Mouse (Mus musculus) limb, embryonic 14.5 days (tissue): Measurements from ENCODE around the gene Engase. TPM values are rescaled to one million over a fixed set of nuclear protein-coding genes. Genes with fewer than 3 reads are reported as not detected.
A peak's percentile ranks its signal among the peaks of the same experiment; 100 is the strongest.

Source experiments
- ATAC-seq: fragments of 200-750 bp; cut with Nextera tagmentation; 2 replicates; pipeline ENCODE4 v1.8.0; 2017; ENCODE audit warnings: low read depth, moderate number of reproducible peaks, moderate TSS enrichment; ENCODE audit not compliant: low FRiP score
- DNase-seq: peaks from one replicate; pipeline ENCODE4 v3.0.0-alpha.2; 2015; ENCODE audit warnings: low spot score
- H3K27ac ChIP-seq: fragments of 300-500 bp; sonication (generic); replicated peaks from 2 replicates; pipeline ENCODE4 v1.5.1; 2014; ENCODE audit warnings: low read depth, mild to moderate bottlenecking, low read length, moderate library complexity, mixed read lengths
- H3K27me3 ChIP-seq: fragments of 300-500 bp; sonication (generic); 2 replicates; pipeline ENCODE4 v1.6.1; 2014; ENCODE audit warnings: low read length, mixed read lengths; ENCODE audit not compliant: control insufficient read depth, insufficient read depth
- H3K36me3 ChIP-seq: fragments of 300-500 bp; sonication (generic); 2 replicates; pipeline ENCODE4 v1.6.1; 2014; ENCODE audit warnings: mild to moderate bottlenecking, low read length, moderate library complexity, mixed read lengths; ENCODE audit not compliant: control insufficient read depth, insufficient read depth
- H3K4me1 ChIP-seq: fragments of 300-500 bp; sonication (generic); 2 replicates; pipeline ENCODE4 v1.6.1; 2014; ENCODE audit warnings: antibody characterized with exemption, low read length, mixed read lengths; ENCODE audit not compliant: control insufficient read depth, insufficient read depth
- H3K4me2 ChIP-seq: fragments of 300-500 bp; sonication (generic); replicated peaks from 2 replicates; pipeline ENCODE4 v1.6.1; 2014; ENCODE audit warnings: low read depth, mild to moderate bottlenecking, low read length, moderate library complexity; ENCODE audit not compliant: severe bottlenecking
- H3K4me3 ChIP-seq: fragments of 300-500 bp; sonication (generic); replicated peaks from 2 replicates; pipeline ENCODE4 v1.5.1; 2014; ENCODE audit warnings: low read length
- H3K9ac ChIP-seq: fragments of 300-500 bp; sonication (generic); 2 replicates; pipeline ENCODE4 v1.6.1; 2014; ENCODE audit warnings: mild to moderate bottlenecking, low read depth, low read length, moderate library complexity; ENCODE audit not compliant: severe bottlenecking
- H3K9me3 ChIP-seq: fragments of 300-500 bp; sonication (generic); 2 replicates; pipeline ENCODE4 v1.6.1; 2016; ENCODE audit warnings: low read length; ENCODE audit not compliant: control insufficient read depth
- POLR2A ChIP-seq: fragments of 200-500 bp; IDR thresholded peaks from 2 replicates; pipeline ENCODE4 v1.8.0; 2012; ENCODE audit warnings: inconsistent platforms, mild to moderate bottlenecking, moderate library complexity, borderline replicate concordance; ENCODE audit not compliant: insufficient read depth, insufficient read length; ENCODE audit errors: extremely low read depth
- WGBS: fragments of 180-500 bp; shearing (Covaris S2); extraction: QIAGEN DNeasy Blood & Tissue Kit; methylation state at CpG from one replicate; pipeline ENCODE4 v1.1.7; 2014; 5-methylcytosine and 5-hydroxymethylcytosine counted together
- polyA plus RNA-seq, 2 experiments: library from polyadenylated mRNA; depleted of rRNA in 1 of 2; stranded (reverse) in 1 of 2; unstranded in 1 of 2; fragments of >200 nt; fragmentation: Nextera tagmentation in 1 of 2; extraction: Ambion mirVana in 1 of 2; gene quantifications; 2 replicates each; pipeline versions ENCODE4 v1.2.1 to v1.2.3; 2012 to 2014

Gene Engase
- 7.9 and 9.6 TPM in 2 replicates for polyA plus RNA-seq (2012; rRNA removed)
- polyA plus RNA-seq (2014; fragmentation: Nextera tagmentation; extraction: Ambion mirVana) = 4.5 and 7.9 TPM in 2 replicates

DNA sequence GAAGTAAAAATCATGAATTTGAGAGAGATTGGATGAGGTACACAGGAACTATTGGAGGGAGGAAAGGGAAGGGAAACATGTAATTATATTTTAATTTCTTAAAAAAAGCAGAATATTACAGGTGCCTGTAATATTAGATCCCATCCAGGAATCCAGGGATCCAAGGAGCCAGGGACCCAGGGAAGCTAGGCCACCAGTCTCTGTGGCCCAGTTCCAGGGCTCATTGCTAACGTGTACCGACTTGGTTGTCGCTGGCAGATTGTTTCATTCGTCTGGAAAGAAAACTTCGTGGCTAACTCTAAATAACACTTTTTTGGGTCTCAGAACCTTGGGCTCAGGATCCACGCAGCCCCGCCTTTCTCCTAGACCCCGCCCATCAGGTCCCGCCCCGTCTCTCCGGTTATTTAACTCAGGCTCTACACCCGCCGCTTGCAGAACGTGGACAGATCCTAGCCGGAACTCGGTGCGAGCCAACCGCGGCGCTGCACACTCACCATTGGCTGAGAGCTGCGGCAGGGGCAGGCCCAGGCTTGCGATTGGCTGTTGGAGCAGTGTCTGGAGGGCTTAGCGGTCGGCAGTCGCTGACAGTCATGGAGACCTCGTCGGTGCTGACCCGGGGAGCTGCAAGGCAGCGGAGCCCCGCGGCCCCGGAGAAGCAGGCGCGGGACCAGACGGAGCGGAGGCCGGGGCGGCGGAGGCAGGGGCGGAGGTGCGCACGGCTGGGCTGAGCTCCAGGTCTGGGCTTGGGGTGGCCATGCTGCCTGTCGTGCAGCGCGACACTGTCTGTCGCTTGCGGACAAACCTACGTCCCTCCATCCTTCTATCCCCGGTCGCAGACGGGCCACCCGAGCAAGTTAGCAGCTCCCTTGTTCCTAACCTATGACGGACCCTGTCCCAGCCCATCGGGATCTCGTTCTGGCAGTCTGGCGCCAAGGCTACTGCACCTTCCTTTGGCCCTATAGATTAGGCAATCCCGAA lies at the start of gene Engase:
TSS of gene Engase (plus strand) at position 434 of the 978 bp plus-strand sequence.
- H3K27ac ChIP-seq = no peak within 1 kb of the TSS
- H3K9me3 ChIP-seq = no peaks in the 10 kb centered on the region
- H3K4me3 ChIP-seq = peak within 1 kb of the TSS; percentile 72
- H3K36me3 ChIP-seq = peaks cover 10% of the 10 kb centered on the region; the same call in 1 of the 2 replicates
- H3K9ac ChIP-seq = peak within 1 kb of the TSS; percentile 72
- H3K27me3 ChIP-seq = no peaks in the 10 kb centered on the region
- peak; percentile 94 for DNase-seq
- peak; percentile 100 for ATAC-seq
- peak within 1 kb of the TSS; percentile 84 for H3K4me2 ChIP-seq
- 2% methylated on average over 52 of the region's 57 CpGs for WGBS
- 0 out of 2 replicates have a peak, but pooled peaks have one; percentile 21 for TF ChIP-seq POLR2A
- peaks cover 5% of the 10 kb centered on the region; the same call in 1 of the 2 replicates for H3K4me1 ChIP-seq

DNA sequence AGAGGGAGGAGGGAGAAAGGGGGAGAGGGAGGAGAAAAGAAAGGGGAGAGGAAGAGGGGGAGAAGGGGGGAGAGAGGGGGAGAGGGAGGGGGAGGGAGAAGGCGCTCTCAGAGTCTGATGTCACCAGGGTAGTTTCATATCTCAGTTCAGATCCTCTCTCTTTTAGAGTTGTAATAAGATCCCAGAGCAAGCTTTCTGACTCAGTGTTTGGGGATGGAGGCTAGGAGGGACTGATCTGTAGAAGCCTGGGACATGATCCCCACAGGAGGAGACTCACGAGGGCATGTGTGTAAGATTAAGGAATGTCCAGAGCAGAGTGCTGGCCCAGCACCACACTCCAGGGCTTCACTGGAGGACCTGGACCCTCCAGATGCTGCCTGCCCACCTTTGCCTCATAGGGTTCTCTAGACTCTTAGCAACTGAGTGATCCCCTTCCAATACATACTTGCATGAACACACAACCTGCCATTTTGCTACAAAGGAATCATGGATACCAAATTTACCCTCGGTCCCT lies 49.3 kb upstream of the Engase start:
- ATAC-seq (no peak), DNase-seq (no peak)
- H3K27ac ChIP-seq = peak overlapping the region; percentile 43; the same call in 1 of the 2 replicates
- peak overlapping the region; percentile 65 for H3K4me2 ChIP-seq
- peak overlapping the region; percentile 52; the same call in 1 of the 2 replicates for H3K9ac ChIP-seq
- no peaks in the 10 kb centered on the region for H3K9me3 ChIP-seq
- H3K27me3 ChIP-seq = no peaks in the 10 kb centered on the region
- no peak for TF ChIP-seq POLR2A
- WGBS = 31% methylated on average over 3 of the region's 3 CpGs
- peak overlapping the region; percentile 41; the same call in 1 of the 2 replicates for H3K4me3 ChIP-seq
- H3K4me1 ChIP-seq = peaks cover 59% of the 10 kb centered on the region
- H3K36me3 ChIP-seq = no peaks in the 10 kb centered on the region

DNA sequence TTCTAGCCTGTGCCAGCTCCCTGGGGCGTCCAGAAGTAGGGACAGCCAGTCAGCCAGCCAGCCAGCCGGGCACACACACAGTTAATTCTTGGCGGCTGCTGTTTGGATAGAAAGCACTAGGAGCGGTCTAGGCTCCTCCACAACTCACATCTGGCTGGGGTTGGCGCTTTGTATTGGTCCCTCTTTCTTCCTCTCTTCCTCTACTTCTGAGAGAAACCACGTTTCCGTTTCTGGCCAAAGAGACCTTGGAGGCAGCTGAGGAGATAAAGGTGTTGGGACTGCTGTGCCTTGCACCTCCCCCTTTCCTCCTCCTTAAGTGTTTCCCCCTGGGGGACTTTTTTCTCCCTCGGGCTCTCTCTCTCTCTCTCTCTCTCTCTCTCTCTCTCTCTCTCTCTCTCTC lies 48.6 kb upstream of the Engase start, which contains the start of gene C1qtnf1:
TSS of gene C1qtnf1 (plus strand) at position 218 of the 400 bp plus-strand sequence.
- DNase-seq = peak; percentile 72
- Histone ChIP-seq H3K4me2 (peak within 1 kb of the TSS; percentile 65), H3K9me3 (no peaks in the 10 kb centered on the region), H3K4me3 (peak within 1 kb of the TSS; percentile 41), H3K9ac (peak within 1 kb of the TSS; percentile 52), H3K27me3 (no peaks in the 10 kb centered on the region), H3K27ac (peak within 1 kb of the TSS; percentile 43), H3K4me1 (peaks cover 58% of the 10 kb centered on the region), H3K36me3 (no peaks in the 10 kb centered on the region)
- WGBS = 0% methylated on average over 8 of the region's 8 CpGs
- TF ChIP-seq POLR2A = peak; percentile 37; the same call in 1 of the 2 replicates
- ATAC-seq = peak; percentile 32; the same call in 1 of the 2 replicates

DNA sequence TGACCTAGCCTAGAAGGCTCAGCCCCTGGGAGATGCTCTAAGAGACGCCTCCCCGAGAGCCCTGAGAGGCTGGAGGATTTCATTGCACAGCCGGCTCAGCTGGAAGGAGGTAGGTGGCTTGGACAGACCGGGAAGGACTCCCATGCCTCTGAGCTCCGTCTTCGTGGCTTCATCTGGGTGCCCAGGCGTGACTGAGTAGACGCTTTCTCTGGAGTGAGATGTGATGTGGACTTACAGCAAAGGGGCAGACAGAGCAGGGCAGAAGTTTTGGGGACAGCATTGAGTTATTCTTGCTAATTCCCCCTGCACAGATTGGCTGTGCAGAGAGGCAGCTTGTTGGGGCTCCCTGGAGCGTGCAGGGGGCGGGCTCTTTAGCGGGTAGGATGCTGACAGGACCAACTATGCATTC lies 48.2 kb upstream of the Engase start:
- H3K4me3 ChIP-seq = peak overlapping the region; percentile 41
- peak overlapping the region; percentile 65 for H3K4me2 ChIP-seq
- peaks cover 57% of the 10 kb centered on the region for H3K4me1 ChIP-seq
- H3K36me3 ChIP-seq = no peaks in the 10 kb centered on the region
- peak overlapping the region; percentile 52 for H3K9ac ChIP-seq
- H3K27me3 ChIP-seq = no peaks in the 10 kb centered on the region
- TF ChIP-seq POLR2A = no peak
- WGBS = 4% methylated on average over 11 of the region's 11 CpGs
- H3K9me3 ChIP-seq = no peaks in the 10 kb centered on the region
- H3K27ac ChIP-seq = peak overlapping the region; percentile 19; the same call in 1 of the 2 replicates
- no peak for DNase-seq
- ATAC-seq = no peak

DNA sequence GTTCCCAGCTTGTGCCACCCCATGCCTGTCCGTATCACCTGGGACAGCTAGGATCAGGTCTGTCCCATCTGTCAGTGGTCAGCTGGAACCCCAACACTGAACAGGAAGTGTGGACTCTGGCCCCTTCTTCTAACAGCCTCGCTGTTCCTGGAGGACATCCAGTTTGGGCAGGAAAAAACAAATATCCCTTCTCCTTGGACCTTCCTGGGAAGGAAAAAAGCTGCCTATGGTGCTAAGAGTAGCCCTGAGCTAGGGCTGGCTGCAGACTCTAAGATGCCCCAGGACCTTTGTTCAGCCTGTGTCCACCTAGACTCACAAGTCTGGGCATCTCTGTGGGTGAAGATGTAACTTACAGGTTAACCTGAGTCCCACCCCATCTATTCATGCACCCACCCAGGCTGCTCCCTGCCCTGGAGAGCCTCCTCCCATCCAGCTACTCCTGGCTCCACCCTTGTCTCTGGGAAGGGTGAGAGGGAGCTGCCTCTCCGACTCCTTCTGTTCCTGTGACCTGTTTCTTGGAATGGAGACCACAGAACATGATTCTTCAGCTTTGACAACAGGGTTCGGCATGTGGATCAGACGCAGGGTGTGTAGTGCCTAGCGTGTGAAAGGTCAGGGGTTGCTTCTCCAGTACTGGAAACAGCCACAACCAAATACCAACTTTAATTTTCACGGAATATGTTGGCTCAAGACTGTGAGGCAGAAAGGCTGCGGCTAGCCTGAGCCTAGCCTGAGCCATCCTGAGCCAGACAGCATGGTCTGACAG lies 47.5 kb upstream of the Engase start:
- Histone ChIP-seq H3K27ac (no peak overlapping the region), H3K4me2 (peak overlapping the region; percentile 65), H3K9ac (peak overlapping the region; percentile 52; the same call in 1 of the 2 replicates), H3K9me3 (no peaks in the 10 kb centered on the region), H3K4me1 (peaks cover 56% of the 10 kb centered on the region), H3K4me3 (peak overlapping the region; percentile 41), H3K36me3 (no peaks in the 10 kb centered on the region), H3K27me3 (no peaks in the 10 kb centered on the region)
- DNase-seq (no peak), ATAC-seq (no peak)
- 49% methylated on average over 8 of the region's 8 CpGs for WGBS
- TF ChIP-seq POLR2A = no peak
